Mouse (Mus musculus): ENCODE data around the gene Lrriq4.

Lrriq4 gene

DNA sequence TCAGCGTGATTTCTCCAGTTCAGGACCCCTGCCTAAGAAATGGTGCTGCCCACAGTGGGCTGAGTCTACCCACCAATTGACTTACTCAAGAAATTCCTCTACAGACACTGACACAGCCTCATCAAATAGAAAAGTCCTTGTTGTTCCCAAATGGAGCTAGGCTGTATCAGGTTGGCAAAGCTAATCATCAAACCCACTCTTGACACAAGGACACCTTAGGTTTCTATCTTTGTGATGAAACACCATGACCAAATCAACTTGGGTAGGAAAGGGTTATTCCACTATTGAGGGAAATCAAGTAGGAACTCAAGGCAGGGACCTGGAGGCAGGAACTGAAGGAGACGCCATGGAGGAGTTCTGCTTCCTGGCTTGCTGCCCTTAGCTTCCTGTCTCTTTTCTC, at the start of gene Lrriq4:
Gene Lrriq4, plus strand, starts transcription at position 301 of the 400 bp plus-strand sequence.
- no peak for DNase-seq (ENCODE audit: low read depth in 1 of 2, low spot score in 2 of 2)

DNA sequence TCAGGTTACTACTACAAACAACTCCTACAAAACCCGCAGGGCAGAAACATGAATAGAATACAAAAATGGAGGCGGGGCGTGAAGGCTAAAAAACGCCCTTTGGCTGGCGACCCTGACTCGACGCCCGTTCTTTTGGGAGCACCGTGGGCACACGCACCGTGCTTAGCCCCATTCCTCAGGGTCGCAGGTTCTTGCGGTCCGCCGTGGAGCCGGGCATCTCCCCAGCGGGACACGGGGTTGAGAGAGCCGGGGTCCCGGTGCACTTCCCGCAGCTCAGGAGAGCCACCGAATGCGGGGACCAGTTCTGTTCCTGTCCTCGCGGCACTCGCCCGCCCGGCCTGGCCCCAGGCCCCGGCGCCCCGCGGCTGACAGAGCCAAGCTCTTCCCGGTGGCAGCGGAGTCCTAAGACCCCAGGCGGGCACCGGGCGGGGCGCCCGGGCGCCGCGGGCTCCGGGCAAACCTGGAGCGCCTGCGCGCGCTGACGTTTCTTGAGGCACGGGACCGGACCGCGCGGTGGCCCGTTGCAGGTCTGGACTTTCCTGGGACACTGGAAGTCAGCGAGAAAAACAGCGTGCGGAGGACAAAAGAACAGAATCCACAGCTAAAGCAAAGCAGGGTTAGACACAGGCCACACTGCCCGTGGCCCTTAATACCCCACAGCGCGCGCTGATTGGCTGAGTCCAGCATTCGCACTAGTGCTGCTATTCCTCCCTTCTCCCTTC, 49.0 kb upstream of the Lrriq4 start:
- no peak for DNase-seq (ENCODE audit: low read depth in 1 of 2, low spot score in 2 of 2)

DNA sequence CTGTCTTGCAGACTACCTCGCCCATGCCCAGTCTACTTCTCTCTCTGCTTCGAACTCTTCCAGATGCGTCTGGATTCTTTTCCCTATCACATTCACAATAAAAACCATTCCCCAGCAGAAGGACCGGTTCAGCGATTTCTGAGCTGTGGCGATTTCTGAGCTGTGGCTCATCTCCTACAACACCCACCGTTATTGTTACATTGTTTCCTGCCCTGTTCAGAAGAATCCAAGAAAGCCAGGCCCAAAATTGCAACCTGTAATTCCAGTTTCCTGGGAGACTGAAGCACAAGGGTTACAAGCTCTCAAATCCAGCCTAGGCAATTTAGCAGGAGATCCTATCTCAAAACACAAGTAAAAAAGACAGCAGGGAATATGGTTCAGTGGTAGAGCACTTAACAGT, 47.0 kb upstream of the Lrriq4 start:
- DNase-seq (ENCODE audit: low read depth in 1 of 2, low spot score in 2 of 2): no peak

DNA sequence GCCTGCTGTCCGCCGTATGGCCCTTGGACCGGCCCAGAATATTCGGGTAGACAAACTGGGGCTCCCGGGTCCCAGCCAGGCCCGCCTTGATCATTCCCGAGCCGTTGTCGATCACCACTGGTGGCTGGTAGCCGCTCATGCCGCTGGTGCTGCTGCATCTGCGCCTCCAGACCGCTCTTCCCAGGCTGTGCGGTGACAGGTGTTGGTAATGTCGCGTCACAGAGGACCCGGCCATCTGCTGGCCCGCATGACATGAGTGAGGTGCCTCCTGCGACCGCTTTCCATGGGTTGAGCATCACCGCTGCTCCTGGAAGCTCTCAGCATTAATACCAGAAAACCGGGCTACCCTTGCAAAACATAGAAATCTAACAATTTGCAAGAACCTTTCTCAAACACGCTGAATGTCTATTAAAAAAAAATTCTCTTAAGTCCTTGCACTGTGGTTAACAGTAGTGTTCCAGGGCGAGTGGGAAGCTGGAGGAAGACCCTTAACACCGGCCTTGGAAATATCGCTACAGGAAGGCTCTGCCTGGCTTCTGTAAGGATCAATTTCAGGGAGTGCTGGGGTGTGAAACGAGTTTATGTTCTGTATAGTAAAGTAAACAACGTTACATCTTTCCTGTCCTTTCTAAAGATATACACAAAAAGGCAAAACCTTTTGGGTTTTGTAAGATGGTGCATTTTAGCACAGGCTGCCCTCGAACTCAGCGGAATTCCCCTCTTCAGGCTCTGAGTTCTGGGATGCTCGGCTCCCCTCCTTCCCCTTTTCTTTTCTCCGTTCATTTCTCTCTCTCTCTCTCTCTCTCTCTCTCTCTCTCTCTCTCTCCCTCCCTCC, 44.4 kb upstream of the Lrriq4 start, which contains the start of gene Actrt3:
Gene Actrt3, minus strand, starts transcription at position 229 of the 835 bp plus-strand sequence.
- no peak for DNase-seq (ENCODE audit: low read depth in 1 of 2, low spot score in 2 of 2)

DNA sequence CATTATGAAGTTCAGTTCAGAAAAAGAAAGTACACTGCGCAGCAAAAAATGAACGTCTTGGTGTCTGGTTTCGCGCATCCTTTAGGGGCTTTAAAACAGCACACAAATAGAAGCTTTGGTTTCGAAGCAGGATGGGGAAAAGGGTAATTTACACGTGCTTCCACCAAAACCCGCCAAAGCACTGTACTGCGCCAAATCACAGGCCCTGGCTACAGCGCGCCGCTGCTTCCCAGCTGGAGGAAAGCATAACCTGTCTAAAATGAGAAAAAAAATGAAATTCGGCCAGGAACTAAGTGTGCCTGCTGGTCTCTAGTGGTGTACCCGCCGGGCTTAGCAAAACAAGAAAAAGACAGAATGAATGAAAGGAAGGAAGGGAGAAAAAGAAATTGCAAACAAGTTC, 43.6 kb upstream of the Lrriq4 start:
- peak in 1 of 2 experiments; percentile 6 for DNase-seq (ENCODE audit: low read depth in 1 of 2, low spot score in 2 of 2)

DNA sequence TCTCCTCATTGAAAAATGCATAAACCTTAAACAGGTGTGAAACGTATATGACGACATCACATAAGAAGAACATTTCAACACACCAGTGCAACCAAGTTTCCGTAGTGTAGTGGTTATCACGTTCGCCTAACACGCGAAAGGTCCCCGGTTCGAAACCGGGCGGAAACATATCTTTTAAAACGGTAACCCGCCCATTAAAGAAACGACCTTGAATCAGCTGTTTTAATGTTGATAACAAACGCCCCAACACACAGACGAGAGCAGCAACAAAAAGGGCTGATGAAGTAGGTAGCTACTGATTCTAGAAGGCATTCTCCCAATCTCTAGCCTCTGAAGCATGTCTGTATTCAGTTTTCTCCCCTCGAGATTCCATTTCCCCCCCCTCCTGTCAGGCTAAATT, 43.1 kb upstream of the Lrriq4 start:
- peak; percentile 63 to 82 for DNase-seq (ENCODE audit: low read depth in 1 of 2, low spot score in 2 of 2)

DNA sequence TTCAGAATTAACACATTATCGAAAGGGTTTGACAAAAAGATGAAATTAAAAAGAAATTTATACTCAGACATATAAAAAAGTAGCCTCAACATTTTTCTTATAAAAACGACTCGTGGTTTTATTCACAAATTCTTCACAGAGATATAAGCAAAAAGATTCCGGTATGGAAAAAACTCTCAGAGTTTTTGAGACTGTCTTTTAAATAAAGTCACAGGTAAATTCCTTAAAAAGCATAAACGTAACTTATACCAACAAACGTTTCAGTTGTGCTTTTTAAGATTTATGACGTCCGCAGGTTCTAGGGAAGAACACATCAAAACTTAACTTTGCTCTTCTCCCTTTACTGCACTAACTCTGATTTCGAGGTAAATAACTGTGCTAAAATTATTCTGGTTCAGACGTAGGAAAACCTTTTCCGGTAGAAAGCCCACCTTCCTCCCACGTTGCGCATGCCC, 42.7 kb upstream of the Lrriq4 start:
- DNase-seq (ENCODE audit: low read depth in 1 of 2, low spot score in 2 of 2): no peak

DNA sequence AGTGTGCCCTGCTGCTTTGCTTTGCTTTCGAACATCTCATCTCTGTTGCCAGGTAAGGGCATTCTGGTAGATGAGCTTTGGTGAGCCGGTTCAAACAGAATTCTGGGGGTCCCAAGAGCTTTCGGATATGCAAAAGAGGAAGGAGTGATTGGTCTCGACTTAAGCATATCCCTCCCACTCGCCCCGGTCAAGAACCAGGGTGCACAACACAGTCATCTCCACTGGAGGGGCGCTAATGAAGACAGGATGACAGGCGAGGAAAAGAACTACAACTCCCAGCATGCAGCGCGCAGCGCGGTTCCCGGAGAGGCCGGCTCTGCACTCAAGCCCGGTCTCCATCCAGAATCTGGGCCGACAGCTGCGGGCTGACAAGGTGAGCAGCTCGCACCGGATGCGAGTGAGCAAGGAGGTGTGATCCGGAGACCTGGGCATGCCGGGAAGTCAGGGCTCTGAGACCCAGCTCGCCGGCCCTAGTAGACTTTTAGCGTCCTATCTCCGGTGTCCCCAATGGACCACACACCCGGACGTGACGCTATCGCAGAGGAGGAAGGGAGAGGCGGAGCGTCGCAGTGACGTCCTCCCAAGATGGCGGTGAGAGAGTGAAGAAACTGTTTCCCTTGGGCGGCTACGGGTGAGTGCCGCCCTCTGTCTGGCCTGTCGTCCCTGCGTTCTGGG, 42.1 kb upstream of the Lrriq4 start, which contains the start of gene Mynn:
Gene Mynn, plus strand, starts transcription at position 1 of the 675 bp plus-strand sequence.
- DNase-seq (ENCODE audit: low read depth in 1 of 2, low spot score in 2 of 2): peak; percentile 94 to 97

DNA sequence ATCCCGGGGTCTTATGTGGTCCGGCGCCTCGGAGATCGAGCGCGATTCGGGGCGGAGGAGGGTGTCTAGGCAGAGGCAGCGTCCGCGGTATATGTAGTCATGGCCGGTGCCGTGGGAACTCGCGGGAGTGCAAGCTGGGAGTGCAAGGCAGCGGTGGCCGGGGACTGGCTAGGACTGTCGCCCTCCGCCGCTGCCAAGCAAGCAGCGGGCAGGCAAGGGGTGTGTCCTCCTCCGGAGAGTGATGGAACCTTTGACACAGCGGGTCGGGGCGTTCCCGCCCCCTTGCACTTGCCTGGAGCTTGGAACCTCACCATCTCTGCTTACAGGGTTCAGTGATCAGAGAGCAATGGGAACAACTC, 41.6 kb upstream of the Lrriq4 start:
- DNase-seq (ENCODE audit: low read depth in 1 of 2, low spot score in 2 of 2): no peak

DNA sequence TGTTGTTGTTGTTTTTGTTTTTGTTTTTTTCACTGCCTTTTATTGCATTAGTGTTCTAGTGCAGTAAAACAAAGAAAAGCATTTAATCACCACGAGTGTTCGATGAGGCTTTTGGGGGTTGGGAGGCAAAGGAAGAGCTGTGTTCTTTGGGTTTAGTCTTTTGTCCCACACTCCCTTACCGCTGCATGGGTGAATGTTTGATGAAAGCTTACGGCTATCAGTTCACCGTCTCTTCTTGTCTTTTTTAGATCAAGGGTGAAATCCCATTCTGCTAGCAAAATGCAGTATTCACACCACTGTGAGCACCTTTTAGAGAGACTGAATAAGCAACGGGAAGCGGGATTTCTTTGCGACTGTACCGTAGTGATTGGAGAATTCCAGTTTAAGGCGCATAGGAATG, 41.1 kb upstream of the Lrriq4 start:
- DNase-seq (ENCODE audit: low read depth in 1 of 2, low spot score in 2 of 2): no peak

DNA sequence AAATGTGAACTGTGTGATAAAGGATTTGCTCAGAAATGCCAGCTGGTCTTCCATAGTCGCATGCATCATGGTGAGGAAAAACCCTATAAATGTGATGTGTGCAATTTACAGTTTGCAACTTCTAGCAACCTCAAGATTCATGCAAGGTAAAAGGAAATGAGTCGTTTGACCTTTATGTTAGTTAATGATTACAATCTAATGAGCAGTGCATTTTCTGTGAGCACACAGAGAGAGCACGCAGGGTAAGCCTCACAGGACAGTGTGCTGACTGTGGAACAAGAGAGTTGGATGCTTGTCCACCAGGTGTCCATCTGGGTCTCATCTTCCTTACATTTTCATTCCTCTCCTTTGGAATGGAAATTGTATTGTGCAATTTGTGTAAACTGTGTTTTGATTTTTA, 35.3 kb upstream of the Lrriq4 start:
- no peak for DNase-seq (ENCODE audit: low read depth in 1 of 2, low spot score in 2 of 2)

DNA sequence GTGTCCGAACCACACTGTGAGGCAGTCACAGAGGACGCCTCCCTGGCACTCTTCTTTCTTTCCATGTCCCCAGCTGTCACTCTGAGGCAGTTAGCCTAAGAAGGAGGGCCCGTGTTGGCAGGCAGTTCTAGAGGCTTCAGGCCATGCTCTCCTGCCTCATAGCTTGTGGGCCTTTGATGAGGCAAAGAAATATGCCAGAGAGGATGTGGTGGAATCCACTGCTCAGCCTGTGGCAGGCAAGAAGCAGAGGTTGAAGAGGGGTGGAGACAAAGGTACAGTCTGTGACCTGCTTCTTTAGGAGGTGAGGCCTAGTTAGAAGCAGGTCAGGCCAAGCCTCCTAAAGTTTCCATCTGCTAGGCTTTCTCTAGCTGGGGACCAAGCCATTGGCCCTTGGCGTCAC, 33.4 kb upstream of the Lrriq4 start:
- no peak for DNase-seq (ENCODE audit: low read depth in 1 of 2, low spot score in 2 of 2)

DNA sequence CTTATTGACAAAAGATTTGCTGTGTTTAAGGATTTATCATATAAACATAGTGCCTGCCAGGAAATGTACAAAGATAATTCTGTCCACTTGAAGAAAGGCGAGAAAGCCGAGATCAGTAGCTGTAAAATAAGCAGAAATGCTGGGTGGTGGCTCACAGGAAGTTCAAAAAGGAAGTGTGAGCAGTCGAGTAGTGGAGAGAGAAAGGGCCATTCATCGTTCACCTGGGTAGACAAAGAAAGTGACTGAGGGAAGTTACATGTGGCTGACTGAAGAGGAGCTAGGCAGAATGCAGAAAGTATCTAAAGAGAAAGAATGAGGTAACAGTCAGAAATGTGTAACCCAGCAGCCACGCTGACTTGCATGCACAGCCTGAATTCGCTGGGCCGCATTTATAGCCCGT, 24.2 kb upstream of the Lrriq4 start:
- DNase-seq (ENCODE audit: low read depth in 1 of 2, low spot score in 2 of 2): no peak

DNA sequence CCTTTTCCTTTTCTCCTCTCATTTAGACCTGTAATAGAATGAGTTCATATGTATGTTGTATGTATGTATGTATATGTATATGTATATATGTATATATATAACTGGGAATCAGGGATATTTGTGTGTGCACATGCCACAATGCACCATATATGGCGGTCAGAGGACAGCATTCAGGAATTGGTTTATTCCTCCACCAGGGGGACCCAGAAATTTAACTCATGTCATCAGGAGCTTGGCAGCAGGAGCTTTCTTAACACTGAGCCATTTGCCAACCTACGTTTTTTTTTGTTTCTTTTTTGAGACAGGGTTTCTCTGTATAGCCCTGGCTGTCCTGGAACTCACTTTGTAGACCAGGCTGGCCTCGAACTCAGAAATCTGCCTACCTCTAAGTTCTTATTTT, 10.6 kb upstream of the Lrriq4 start:
- no peak for DNase-seq (ENCODE audit: low read depth in 1 of 2, low spot score in 2 of 2)

DNA sequence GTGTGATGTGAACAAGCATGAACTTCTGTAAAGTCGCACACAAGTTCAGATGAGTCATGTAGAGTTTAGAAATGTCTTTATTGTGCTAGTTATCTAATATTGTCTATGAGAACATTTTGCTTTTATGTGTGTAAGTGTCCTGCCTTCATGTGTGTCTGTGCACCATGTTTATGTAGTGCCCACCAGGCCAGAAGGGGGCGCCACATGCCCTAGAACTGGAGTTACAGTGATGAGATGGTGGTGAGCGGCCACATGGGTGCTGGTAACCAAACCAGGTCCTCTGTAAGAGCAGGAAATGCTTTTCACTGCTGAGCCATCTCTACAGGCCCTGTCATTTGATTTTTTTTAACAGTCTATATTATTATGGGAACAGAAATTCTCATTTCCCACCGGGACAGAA, 8.7 kb upstream of the Lrriq4 start:
- DNase-seq (ENCODE audit: low read depth in 1 of 2, low spot score in 2 of 2): no peak

DNA sequence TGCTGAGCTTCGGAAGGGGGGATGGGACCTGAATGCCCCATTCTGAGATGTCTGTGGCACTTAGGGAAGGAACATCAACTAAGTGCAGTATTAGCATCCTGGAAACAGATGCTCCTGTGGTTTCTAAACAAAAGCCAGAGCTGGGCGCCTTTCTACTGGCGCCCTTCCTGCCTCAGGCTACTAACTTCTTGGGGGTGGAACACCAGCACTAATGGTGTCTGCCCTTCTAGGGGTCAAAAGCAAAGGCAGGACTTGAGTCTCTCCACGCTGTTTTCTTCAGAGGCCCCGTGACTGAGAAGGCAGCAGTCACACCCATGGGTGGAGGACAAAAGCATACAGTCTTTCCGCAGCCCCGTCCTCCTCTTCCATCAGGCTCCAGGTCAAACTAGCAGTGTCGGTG, 2.5 kb downstream of the Lrriq4 start:
- no peak for DNase-seq (ENCODE audit: low read depth in 1 of 2, low spot score in 2 of 2)

DNA sequence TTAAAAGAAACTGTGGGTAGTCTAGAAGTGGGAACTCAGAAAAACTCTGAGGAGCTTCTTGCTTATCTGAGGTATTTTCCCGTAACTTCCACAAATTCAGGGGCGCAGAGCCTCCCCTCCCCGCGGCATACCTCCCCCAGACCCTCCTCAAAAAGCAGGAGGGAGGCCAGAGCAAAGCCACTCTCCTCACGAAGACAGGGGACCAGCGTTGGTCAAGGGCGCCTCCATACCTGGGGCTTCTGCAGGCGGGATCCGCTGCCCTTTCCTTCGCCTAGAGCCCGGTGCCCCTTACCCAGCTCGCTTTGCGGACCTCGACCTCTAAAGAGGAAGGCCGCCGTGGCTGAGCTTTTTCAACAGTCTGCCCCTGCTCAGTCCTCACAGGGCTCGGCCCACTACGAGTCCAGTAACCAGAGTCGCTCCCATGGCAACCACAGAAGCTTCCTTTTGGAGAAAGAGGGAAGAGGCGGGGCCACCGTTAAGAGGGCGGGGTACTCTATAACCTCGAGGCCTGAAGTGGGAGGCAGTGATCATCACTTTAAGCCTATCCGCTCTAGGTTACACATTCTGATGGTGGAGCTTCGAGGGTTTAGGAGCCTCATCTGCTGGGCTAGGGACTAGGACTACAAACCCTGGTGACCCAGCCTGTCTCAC, 3.3 kb downstream of the Lrriq4 start, which contains the start of gene Lrrc34:
Gene Lrrc34, minus strand, starts transcription at position 430 of the 651 bp plus-strand sequence.
- DNase-seq (ENCODE audit: low read depth in 1 of 2, low spot score in 2 of 2): peak in 1 of 2 experiments; percentile 20

DNA sequence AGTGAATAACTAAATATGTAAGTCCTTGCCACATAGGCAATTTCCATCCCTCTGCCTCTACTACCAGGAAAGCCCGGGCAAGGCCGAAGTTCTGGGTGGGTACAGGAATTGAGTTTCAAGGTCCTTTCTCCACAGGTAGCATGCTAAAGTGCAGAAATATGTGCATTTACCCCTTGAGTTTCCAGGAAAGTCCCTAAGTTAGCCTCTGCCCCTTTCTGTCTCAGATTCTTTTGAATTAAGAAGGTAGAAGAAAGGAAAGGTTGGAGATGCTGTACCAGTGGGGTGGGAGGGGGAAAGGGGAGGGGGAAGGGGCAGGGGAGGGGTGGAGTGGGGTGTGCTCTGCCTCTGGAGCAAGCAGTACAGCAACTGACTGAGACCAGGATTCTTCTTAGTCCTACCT, 4.2 kb downstream of the Lrriq4 start:
- DNase-seq (ENCODE audit: low read depth in 1 of 2, low spot score in 2 of 2): no peak

DNA sequence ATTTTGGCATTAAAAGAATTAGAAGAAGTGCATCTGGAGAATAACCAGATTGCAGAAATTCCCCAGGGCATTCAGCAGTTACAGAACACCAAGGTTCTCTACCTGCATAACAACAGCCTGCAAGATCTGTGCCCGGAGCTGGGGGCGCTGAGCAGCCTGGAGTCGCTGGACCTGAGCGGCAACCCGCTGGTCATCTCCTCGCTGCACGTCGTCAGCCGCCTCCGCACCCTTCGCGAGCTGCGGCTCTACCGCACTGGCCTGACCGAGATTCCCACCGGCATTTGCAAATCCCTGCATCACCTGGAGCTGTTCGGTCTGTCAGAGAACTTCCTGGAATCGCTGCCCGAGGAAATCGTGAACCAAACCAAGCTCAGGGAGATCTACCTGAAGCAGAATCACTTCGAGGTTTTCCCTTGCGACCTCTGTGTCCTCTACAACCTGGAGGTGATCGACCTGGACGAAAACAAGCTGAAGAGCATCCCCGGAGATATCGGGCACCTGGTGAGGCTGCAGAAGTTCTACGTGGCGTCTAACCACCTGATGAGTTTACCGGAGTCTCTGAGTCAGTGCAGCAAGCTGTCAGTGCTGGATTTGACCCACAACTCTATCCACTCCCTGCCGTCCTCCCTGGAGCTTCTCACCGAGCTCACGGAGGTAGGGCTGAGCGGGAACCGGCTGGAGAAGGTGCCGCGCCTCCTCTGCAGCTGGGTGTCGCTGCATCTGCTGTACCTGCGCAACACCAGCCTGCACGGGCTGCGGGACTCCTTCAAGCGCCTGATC, 5.9 kb downstream of the Lrriq4 start:
- no peak for DNase-seq (ENCODE audit: low read depth in 1 of 2, low spot score in 2 of 2)

DNA sequence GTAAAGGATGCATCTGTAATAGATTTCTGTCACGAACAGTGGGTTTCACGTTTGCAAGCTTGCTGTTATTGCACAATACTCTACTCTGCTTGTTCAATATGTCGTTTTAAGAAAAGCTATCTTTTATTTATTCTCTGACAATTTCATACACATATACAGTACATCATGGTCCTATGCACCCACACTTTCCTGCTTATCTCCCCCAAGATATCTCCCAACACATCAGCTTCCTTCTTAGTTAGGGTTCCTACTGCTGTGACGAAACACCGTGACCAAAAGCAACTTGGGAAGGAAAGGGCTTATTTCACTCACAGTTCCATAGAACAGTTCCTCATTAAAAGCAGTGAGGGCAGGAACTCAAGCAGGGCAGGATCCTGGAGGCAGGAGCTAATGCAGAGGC, 11.6 kb downstream of the Lrriq4 start:
- DNase-seq (ENCODE audit: low read depth in 1 of 2, low spot score in 2 of 2): no peak
